Mouse (Mus musculus) intestine, embryonic 16.5 days (tissue): ENCODE measurements around the gene Grk2. TPM values are rescaled to one million over a fixed set of nuclear protein-coding genes. Genes with fewer than 3 reads are reported as not detected.

ENCODE experiments used
- ATAC-seq: fragments of 200-750 bp; cut with Nextera tagmentation; 2 replicates; pipeline ENCODE4 v1.8.0; 2017; ENCODE audit warnings: moderate TSS enrichment, moderate library complexity
- H3K27ac ChIP-seq: fragments of 300-500 bp; sonication (generic); 2 replicates; pipeline ENCODE4 v1.5.1; 2014; ENCODE audit warnings: mild to moderate bottlenecking, low read length
- H3K27me3 ChIP-seq: fragments of 300-500 bp; sonication (generic); replicated peaks from 2 replicates; pipeline ENCODE4 v1.6.1; 2014; ENCODE audit warnings: low read length, control low read depth, mixed read lengths; ENCODE audit not compliant: control insufficient read depth, insufficient read depth
- H3K36me3 ChIP-seq: fragments of 300-500 bp; sonication (generic); 2 replicates; pipeline ENCODE4 v1.6.1; 2014; ENCODE audit warnings: low read length, control low read depth; ENCODE audit not compliant: control insufficient read depth, insufficient read depth
- H3K4me1 ChIP-seq: fragments of 300-500 bp; sonication (generic); 2 replicates; pipeline ENCODE4 v1.6.1; 2014; ENCODE audit warnings: low read length, control low read depth, mixed read lengths; ENCODE audit not compliant: control insufficient read depth, insufficient read depth
- H3K4me2 ChIP-seq: fragments of 300-500 bp; sonication (generic); 2 replicates; pipeline ENCODE4 v1.6.1; 2014; ENCODE audit warnings: low read depth, low read length, control low read depth
- H3K4me3 ChIP-seq: fragments of 300-500 bp; sonication (generic); 2 replicates; pipeline ENCODE4 v1.5.1; 2014; ENCODE audit warnings: mild to moderate bottlenecking, low read length
- H3K9ac ChIP-seq: fragments of 300-500 bp; sonication (generic); 2 replicates; pipeline ENCODE4 v1.6.1; 2014; ENCODE audit warnings: low read depth, low read length
- H3K9me3 ChIP-seq: fragments of 300-500 bp; sonication (generic); 2 replicates; pipeline ENCODE4 v1.6.1; 2016; ENCODE audit warnings: low read length, control low read depth; ENCODE audit not compliant: control insufficient read depth
- WGBS: fragments of 180-500 bp; shearing (Covaris S2); extraction: QIAGEN DNeasy Blood & Tissue Kit; methylation state at CpG from one replicate; pipeline ENCODE4 v1.1.7; 2014; 5-methylcytosine and 5-hydroxymethylcytosine counted together
- polyA plus RNA-seq: library from polyadenylated mRNA; unstranded; fragments of >200 nt; fragmentation: Nextera tagmentation; extraction: Ambion mirVana; gene quantifications from 2 replicates; pipeline ENCODE4 v1.2.1, GENCODE M21; 2015

The Grk2 gene
- polyA plus RNA-seq, 1 experiment from 2014 or later: 15.3 TPM

DNA sequence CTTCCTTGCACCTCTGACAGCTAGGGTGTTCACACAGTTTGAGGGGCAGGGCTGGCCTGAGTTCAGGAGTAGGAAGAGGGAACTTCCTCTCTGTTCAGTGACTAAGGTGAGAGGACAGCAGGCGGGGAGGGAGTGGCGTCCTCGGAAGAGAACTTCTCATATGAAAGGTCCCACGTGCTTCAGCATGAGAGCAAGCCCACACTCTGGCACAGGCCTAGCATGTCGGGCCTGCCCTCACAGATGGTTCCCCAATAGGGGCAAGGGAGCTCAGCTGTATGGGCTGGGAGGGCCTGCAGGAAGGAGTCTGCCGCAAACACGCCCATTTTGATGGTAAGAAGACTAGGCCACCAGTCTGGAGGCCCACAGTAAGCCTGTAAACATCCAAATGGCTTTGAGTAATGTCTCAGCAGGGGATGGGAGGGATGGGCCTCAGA is 5.7 kb downstream of the Grk2 start:
- Histone ChIP-seq H3K4me1 (peaks cover 68% of the 10 kb centered on the region), H3K27ac (peak overlapping the region; percentile 73), H3K4me2 (0 out of 2 replicates have a peak overlapping the region, but pooled peaks have one; percentile 8), H3K4me3 (no peak overlapping the region), H3K27me3 (no peaks in the 10 kb centered on the region), H3K9me3 (no peaks in the 10 kb centered on the region), H3K9ac (peak overlapping the region; percentile 41), H3K36me3 (no peaks in the 10 kb centered on the region)
- peak; percentile 45 for ATAC-seq
- WGBS: 39% methylated on average over 7 of the region's 7 CpGs

- 0 out of 2 replicates have a peak overlapping the region, but pooled peaks have one; percentile 8 for H3K4me2 ChIP-seq
- H3K4me3 ChIP-seq: no peak overlapping the region
- no peaks in the 10 kb centered on the region for H3K27me3 ChIP-seq
- no peaks in the 10 kb centered on the region for H3K36me3 ChIP-seq
- peaks cover 63% of the 10 kb centered on the region for H3K4me1 ChIP-seq
- WGBS: 76% methylated on average over 6 of the region's 6 CpGs
- H3K27ac ChIP-seq: peak overlapping the region; percentile 73
- no peaks in the 10 kb centered on the region for H3K9me3 ChIP-seq
- H3K9ac ChIP-seq: peak overlapping the region; percentile 41
- ATAC-seq: peak; percentile 42
Measured at GRCm38 (mm10) chr19:4299574-4300270, 6.3 kb downstream of the Grk2 start.

GRCm38 (mm10) chr19:4299126-4299525 is 6.9 kb downstream of the Grk2 start:
- Histone ChIP-seq H3K36me3 (no peaks in the 10 kb centered on the region), H3K9me3 (no peaks in the 10 kb centered on the region)
- WGBS: 85% methylated on average over 7 of the region's 7 CpGs

GRCm38 (mm10) chr19:4298322-4299121 is 7.5 kb downstream of the Grk2 start:
- 88% methylated on average over 17 of the region's 17 CpGs for WGBS
- Histone ChIP-seq H3K4me1 (peaks cover 54% of the 10 kb centered on the region), H3K4me2 (no peak overlapping the region), H3K9me3 (no peaks in the 10 kb centered on the region), H3K9ac (0 out of 2 replicates have a peak overlapping the region, but pooled peaks have one; percentile 31), H3K4me3 (no peak overlapping the region), H3K27me3 (no peaks in the 10 kb centered on the region), H3K27ac (no peak overlapping the region), H3K36me3 (no peaks in the 10 kb centered on the region)
- ATAC-seq: no peak

More at GRCm38 (mm10) chr19:4299126-4299525, 6.9 kb downstream of the Grk2 start:
- Histone ChIP-seq H3K27me3 (no peaks in the 10 kb centered on the region), H3K9ac (no peak overlapping the region), H3K4me2 (no peak overlapping the region), H3K27ac (peak overlapping the region; percentile 8; the same call in 1 of the 2 replicates), H3K4me3 (no peak overlapping the region), H3K4me1 (peaks cover 57% of the 10 kb centered on the region)
- ATAC-seq: no peak

- no peak for ATAC-seq
- no peaks in the 10 kb centered on the region for H3K27me3 ChIP-seq
- H3K27ac ChIP-seq: no peak overlapping the region
- H3K9ac ChIP-seq: no peak overlapping the region; the same call in 1 of the 2 replicates
- no peaks in the 10 kb centered on the region for H3K36me3 ChIP-seq
- no peaks in the 10 kb centered on the region for H3K9me3 ChIP-seq
- no peak overlapping the region for H3K4me3 ChIP-seq
- H3K4me2 ChIP-seq: no peak overlapping the region
- WGBS: 87% methylated on average over 5 of the region's 5 CpGs
- H3K4me1 ChIP-seq: peaks cover 47% of the 10 kb centered on the region
Measured at GRCm38 (mm10) chr19:4297851-4298250, 8.2 kb downstream of the Grk2 start.

DNA sequence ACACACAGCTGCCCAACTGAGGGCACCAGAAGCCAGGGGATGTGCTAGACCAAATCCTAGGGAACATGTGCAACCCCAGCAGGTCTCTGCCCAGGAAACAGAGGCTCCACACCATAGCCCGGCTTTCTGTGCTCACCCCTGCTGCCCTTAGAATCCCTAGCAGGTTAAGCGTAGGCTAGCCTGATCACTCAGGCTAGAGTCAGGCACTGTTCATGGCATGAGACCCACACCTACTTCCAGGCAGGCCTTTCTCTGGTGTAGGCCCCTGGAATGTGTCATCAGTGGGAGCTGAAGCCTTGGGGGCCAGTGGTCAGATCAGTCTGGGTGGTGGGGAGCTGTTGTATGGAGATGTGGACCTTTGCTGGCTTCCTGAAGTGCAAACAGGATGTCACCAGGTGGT is 9.4 kb downstream of the Grk2 start:
- Histone ChIP-seq H3K27ac (no peak overlapping the region), H3K9me3 (no peaks in the 10 kb centered on the region), H3K4me2 (no peak overlapping the region), H3K4me3 (no peak overlapping the region), H3K9ac (0 out of 2 replicates have a peak overlapping the region, but pooled peaks have one; percentile 1), H3K36me3 (peaks cover 4% of the 10 kb centered on the region), H3K27me3 (no peaks in the 10 kb centered on the region), H3K4me1 (peaks cover 35% of the 10 kb centered on the region)
- no peak for ATAC-seq
- 85% methylated on average over 2 of the region's 2 CpGs for WGBS

GRCm38 (mm10) chr19:4295391-4295790 is 10.6 kb downstream of the Grk2 start:
- Histone ChIP-seq H3K36me3 (peaks cover 9% of the 10 kb centered on the region), H3K9ac (no peak overlapping the region), H3K4me3 (no peak overlapping the region), H3K4me2 (no peak overlapping the region), H3K4me1 (peaks cover 23% of the 10 kb centered on the region), H3K27me3 (no peaks in the 10 kb centered on the region), H3K27ac (0 out of 2 replicates have a peak overlapping the region, but pooled peaks have one; percentile 43), H3K9me3 (no peaks in the 10 kb centered on the region)
- no peak for ATAC-seq
- 86% methylated on average over 4 of the region's 4 CpGs for WGBS

DNA sequence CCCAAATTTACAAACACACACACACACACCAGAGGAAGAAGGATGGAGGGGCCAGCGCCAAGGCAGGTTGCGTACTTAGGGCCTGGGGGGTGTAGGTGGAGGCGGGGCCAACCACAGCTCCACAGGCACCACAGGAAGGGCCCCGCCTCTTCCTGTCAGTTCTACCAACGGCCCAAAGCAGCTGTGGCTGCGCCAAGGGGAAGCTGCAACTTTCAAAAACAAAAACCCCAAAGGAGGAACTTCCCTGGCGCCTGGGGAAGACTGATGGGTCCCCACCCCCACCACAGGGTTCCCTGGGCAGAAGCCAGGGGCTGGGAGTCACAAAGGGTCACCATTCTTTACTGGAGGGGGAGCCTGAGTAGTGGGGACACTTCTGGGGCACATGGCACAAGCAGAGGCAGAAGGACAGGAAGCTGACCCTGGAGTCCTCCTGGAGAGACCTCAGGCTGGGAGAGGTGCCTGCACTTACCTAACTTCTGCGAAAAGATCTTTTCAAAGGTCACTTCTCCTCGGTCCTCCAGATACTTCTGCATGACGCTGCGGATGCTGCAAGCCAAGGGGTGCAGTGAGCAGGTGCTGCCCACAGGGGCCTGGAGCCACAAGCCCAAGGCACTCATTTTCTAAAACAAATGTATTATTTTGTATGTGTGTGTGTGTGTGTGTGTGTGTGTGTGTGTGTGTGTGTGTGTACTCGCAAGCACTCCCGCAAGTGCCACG is 11.5 kb downstream of the Grk2 start:
- Histone ChIP-seq H3K27me3 (no peaks in the 10 kb centered on the region), H3K4me1 (peaks cover 15% of the 10 kb centered on the region), H3K27ac (peak overlapping the region; percentile 43), H3K4me2 (no peak overlapping the region), H3K9me3 (no peaks in the 10 kb centered on the region), H3K36me3 (peaks cover 17% of the 10 kb centered on the region), H3K9ac (no peak overlapping the region), H3K4me3 (no peak overlapping the region)
- no peak for ATAC-seq
- 61% methylated on average over 14 of the region's 14 CpGs for WGBS

- 88% methylated on average over 11 of the region's 11 CpGs for WGBS
- ATAC-seq: no peak
- no peaks in the 10 kb centered on the region for H3K4me1 ChIP-seq
- no peaks in the 10 kb centered on the region for H3K27me3 ChIP-seq
- no peak overlapping the region for H3K4me2 ChIP-seq
- H3K36me3 ChIP-seq: peaks cover 39% of the 10 kb centered on the region
- no peak overlapping the region for H3K27ac ChIP-seq
- no peak overlapping the region for H3K9ac ChIP-seq
- H3K4me3 ChIP-seq: no peak overlapping the region
- H3K9me3 ChIP-seq: no peaks in the 10 kb centered on the region
Measured at GRCm38 (mm10) chr19:4291161-4291560, 14.9 kb downstream of the Grk2 start.
